Mouse (Mus musculus) 3134 (cell line): ENCODE measurements around the gene Arhgdib.

ENCODE experiments used
- DNase-seq: peaks from one replicate; pipeline ENCODE4 v3.0.0-alpha.2; 2011; ENCODE audit warnings: low spot score; ENCODE audit not compliant: insufficient read length; ENCODE audit errors: extremely low read depth

Gene Arhgdib

GRCm38 (mm10) chr6:136952930-136953329 is 11.2 kb upstream of the Arhgdib start:
- DNase-seq: no peak

DNA sequence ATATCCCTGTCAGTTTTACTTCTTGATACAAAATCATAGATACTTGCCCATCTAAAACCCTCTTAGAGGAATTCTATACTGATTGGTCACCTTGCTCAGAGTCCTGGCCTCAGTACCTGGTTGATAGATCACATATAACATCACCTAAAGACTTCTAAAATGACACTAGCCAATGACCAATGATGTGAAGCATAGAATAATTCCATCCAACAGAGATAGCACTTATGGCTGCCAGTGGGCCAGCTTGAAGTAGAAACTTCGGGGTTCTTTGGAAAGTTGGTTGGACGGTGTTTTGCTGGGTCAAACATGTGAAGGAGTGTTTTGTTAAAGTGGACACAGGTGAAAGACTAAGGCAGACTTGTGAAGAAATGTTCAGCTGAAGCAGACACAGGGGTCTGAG is 8.5 kb upstream of the Arhgdib start:
- no peak for DNase-seq

DNA sequence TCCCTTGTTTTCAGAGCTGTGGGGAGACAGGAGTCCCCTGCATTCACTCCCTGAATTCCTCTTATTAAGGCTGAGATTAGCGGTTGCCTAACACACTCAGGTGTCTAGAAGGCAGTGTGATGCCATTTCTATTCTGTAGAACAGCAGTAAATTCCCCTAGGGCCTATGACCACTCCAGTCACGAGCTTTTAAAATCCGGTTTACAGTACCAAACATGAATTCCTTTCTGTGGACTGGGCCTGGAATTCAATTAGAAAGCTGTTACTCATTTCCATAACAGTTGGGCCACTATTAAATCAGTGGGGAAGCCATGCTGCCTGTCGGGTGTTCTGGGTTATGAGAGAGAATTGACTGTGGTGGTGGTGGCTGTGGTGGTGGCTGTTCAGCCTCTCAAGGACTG is 6.0 kb upstream of the Arhgdib start:
- no peak for DNase-seq

GRCm38 (mm10) chr6:136946943-136947342 is 5.2 kb upstream of the Arhgdib start:
- no peak for DNase-seq

GRCm38 (mm10) chr6:136946241-136946640 is 4.5 kb upstream of the Arhgdib start:
- no peak for DNase-seq

- no peak for DNase-seq
Observed at GRCm38 (mm10) chr6:136944511-136944910, 2.8 kb upstream of the Arhgdib start.

- DNase-seq: no peak
Observed at GRCm38 (mm10) chr6:136943392-136943791, 1.7 kb upstream of the Arhgdib start.

GRCm38 (mm10) chr6:136942280-136942679 is 581 bp upstream of the Arhgdib start:
- no peak for DNase-seq

GRCm38 (mm10) chr6:136940188-136940960 is 1.3 kb downstream of the Arhgdib start:
- no peak for DNase-seq

GRCm38 (mm10) chr6:136939326-136940187 is 2.1 kb downstream of the Arhgdib start:
- no peak for DNase-seq

DNA sequence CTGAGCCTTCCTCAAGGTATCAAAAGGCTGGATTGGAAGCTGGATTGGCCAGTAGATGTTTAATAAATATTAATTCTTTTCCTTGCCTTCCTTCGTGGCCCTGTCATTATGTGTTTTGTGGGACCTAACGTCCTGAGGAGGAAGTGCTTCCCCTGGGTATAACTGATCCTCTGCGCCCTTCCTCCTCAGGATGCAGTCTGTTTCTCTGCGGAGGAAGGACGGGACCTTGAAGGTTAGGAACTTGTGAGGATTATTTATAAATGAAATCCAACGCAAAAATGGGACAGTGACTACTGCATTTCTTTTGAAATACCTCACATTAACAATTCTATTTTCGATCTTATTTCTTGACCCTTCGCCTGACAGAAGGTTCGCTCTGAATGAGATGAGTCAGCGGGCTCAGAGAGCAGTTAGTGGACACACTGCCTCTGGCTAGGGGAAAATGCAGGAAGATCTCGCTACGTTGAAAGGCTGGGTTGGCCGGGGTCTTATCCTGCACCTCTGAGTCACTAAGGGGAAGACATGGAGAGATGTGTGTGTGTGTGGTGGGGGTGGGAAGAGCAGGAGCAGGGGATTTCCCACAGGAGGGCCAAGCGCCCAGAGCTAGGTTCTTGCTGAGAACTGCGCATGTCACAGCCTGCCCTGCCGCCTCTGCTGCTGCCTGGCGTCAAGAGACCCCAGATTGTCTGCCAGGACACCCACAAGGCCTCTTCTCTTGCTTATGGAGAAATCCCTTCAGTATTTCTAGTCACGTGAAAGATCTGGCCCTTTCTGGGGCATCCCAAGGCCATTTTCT is 3.2 kb downstream of the Arhgdib start:
- DNase-seq: no peak

GRCm38 (mm10) chr6:136937117-136937516 is 4.6 kb downstream of the Arhgdib start:
- DNase-seq: no peak

GRCm38 (mm10) chr6:136936361-136936760 is 5.3 kb downstream of the Arhgdib start:
- no peak for DNase-seq

DNA sequence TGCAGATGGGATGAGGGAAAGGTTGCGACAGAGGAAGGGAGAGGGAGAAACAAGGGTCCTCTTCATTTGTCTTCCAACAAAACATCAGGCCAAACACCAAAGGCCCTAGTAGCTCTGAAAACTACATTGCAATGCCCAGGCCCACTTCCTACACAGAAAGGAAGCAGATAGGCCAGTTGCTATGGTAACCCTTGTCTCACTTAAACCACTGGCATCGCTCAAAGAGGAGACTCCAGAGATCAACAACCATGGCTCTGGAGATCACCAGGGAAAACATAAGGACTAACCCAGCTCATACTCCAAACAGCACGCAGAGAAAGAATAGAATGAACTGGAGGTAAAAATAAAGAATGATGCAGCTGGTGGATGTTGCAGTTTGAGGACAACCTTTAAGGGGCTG is 6.5 kb downstream of the Arhgdib start:
- DNase-seq: no peak

- DNase-seq: no peak
Observed at GRCm38 (mm10) chr6:136934068-136934467, 7.6 kb downstream of the Arhgdib start.

DNA sequence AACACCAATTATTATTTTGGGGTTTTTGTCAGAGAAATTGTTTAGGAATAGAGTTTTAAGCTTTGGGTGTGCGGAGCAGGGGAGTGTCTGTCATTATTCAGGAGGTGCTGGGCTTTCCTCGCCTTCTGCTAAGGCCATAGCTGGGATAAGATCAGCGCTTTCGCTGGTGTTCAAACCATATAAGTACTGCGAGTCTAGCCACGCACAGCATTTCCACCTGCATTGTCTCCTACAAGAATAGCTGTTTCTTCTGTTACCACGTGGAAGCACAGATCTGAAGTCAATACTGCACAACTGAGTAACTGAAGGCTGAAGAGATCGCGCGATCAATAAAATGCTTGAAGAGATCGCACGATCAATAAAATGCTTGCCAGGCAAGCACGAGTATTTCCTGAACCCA is 10.5 kb downstream of the Arhgdib start:
- no peak for DNase-seq

DNA sequence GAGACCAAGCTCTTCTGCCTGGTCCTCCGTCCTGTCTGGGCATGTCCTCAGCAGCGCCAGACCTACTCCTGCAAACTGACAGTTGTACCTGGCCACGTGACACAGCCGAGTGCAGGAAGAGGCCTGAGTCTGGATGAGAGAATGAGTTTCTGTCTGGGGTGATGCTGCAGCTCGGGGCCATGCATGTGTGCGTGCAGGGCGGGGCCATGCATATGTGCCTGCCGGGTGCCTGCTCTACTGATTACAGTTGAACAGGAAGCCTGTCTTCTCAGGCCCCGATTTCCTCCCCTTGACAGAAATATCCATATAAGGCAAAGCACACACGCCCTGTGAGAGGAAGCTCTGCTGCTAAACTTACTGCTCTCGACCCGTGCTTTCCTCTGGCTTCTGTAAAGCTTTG is 11.0 kb downstream of the Arhgdib start:
- DNase-seq: no peak

DNA sequence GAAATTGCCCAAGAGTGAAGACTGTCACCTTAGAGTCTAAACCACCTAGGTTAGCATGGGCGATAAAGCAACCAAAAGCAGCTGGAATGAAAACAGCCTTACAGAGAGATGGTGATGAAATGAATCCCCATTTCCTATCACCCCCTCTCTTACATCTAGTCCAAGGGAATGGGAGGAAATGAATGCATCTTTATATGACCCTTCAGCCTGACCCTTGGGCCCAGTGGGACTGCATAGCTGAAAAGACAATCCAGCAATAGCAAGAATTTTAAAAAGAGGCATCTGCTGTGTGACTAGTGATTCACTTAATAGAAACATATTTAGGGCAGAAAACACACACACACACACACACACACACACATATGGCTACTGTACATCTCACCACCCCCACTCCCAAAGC is 14.1 kb downstream of the Arhgdib start:
- no peak for DNase-seq

DNA sequence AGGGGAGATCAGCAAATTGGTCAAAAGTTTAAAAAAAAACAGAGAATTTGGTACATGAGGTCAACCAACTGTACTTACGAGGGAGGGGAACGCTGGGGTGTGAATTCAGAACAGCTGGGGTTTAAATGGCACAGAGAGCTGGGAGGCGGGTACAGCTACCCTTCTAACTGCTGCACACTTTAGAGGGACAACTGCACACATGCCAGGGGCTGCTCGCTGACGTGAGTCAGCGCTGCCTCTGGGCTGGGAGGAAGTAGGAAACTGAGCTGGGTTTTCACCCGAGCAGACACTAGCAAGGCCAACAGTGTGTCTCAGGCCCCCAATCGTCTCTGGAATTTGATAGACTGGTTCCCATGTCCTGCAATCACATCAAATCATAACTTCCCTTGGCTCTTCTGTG is 16.6 kb downstream of the Arhgdib start:
- no peak for DNase-seq

DNA sequence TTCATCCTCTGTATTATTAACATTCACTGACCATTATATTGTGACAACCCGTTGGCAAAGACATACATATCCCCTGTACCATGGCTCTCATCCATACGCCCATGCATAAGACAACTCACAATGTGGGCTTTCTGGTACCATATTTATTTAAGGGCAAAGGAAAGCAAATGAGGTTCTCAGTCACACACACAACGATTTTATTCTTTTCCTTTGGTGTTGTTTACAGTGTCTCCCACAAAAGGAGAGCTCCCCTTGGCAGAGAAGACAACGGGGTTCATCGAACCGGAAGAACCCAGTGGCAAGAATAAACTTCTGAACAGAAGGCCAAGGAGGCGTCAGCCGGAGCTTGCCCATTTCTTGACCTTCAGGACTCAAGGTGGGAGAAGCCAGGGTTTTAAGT is 18.2 kb downstream of the Arhgdib start, which contains the start of gene Pde6h:
TSS of gene Pde6h (plus strand) at position 301 of the 400 bp plus-strand sequence.
- DNase-seq: no peak

DNA sequence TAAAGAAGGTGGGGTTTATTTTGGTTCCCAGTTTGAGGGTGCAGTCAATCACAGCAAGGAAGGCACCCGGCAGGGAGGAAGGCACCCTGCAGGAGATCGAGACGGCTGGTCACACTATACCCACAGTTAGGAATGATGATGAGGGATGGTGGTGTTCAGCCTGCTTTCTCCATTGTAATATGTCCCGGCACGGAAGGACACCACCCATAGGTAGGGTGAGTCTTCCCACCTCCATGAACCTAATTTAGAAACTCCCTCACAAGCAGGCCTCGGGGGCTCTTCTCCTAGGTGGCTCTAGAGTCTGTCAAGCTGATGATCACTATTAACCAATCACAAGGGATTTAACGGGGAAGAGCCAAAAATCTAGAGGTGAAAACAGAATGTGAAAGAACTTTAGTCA is 18.8 kb downstream of the Arhgdib start:
- DNase-seq: no peak
